Mouse (Mus musculus) hindbrain, postnatal 0 days (tissue): ENCODE results near the gene Slc22a21. TPM values are rescaled to one million over a fixed set of nuclear protein-coding genes. Genes with fewer than 3 reads are reported as not detected.
A peak's percentile ranks its signal among the peaks of the same experiment; 100 is the strongest.

Source experiments
- ATAC-seq: fragments of 200-750 bp; cut with Nextera tagmentation; 2 replicates; pipeline ENCODE4 v1.8.0; 2017; ENCODE audit warnings: mild to moderate bottlenecking, moderate TSS enrichment, moderate library complexity
- DNase-seq: peaks from one replicate; pipeline ENCODE4 v3.0.0-alpha.2; 2015; ENCODE audit warnings: low spot score
- H3K27ac ChIP-seq: fragments of 300-500 bp; sonication (generic); 2 replicates; pipeline ENCODE4 v1.5.1; 2014; ENCODE audit warnings: mild to moderate bottlenecking
- H3K27me3 ChIP-seq: fragments of 300-500 bp; sonication (generic); 2 replicates; pipeline ENCODE4 v1.6.1; 2014; ENCODE audit warnings: low read length, mixed read lengths; ENCODE audit not compliant: insufficient read depth
- H3K36me3 ChIP-seq: fragments of 300-500 bp; sonication (generic); 2 replicates; pipeline ENCODE4 v1.6.1; 2014; ENCODE audit warnings: low read length, mixed read lengths; ENCODE audit not compliant: insufficient read depth
- H3K4me1 ChIP-seq: fragments of 300-500 bp; sonication (generic); 2 replicates; pipeline ENCODE4 v1.6.1; 2014; ENCODE audit warnings: antibody characterized with exemption, low read length, mixed read lengths; ENCODE audit not compliant: insufficient read depth
- H3K4me2 ChIP-seq: fragments of 300-500 bp; sonication (generic); 2 replicates; pipeline ENCODE4 v1.6.1; 2014; ENCODE audit warnings: low read depth, mild to moderate bottlenecking, low read length, moderate library complexity, mixed read lengths
- H3K4me3 ChIP-seq: fragments of 300-500 bp; sonication (generic); 2 replicates; pipeline ENCODE4 v1.5.1; 2014; ENCODE audit warnings: low read length
- H3K9ac ChIP-seq: fragments of 300-500 bp; sonication (generic); replicated peaks from 2 replicates; pipeline ENCODE4 v1.6.1; 2014; ENCODE audit warnings: mild to moderate bottlenecking, low read length, moderate library complexity, mixed read lengths
- H3K9me3 ChIP-seq: fragments of 300-500 bp; sonication (generic); 2 replicates; pipeline ENCODE4 v1.6.1; 2016; ENCODE audit warnings: low read length, mixed read lengths
- CTCF ChIP-seq: IDR thresholded peaks from 2 replicates; pipeline ENCODE4 v1.5.1; 2016; ENCODE audit warnings: antibody characterized with exemption, control low read depth, low read depth
- WGBS: fragments of 180-500 bp; shearing (Covaris S2); extraction: QIAGEN DNeasy Blood & Tissue Kit; methylation state at CpG from one replicate; pipeline ENCODE4 v1.1.7; 2014; 5-methylcytosine and 5-hydroxymethylcytosine counted together
- polyA plus RNA-seq: library from polyadenylated mRNA; unstranded; fragments of >200 nt; fragmentation: Nextera tagmentation; extraction: Ambion mirVana; gene quantifications from 2 replicates; pipeline ENCODE4 v1.2.1, GENCODE M21; 2015
- total RNA-seq: library from RNA; depleted of rRNA; stranded (reverse); fragments of >200 nt; gene quantifications from 2 replicates; pipeline ENCODE4 v1.2.3, GENCODE M21; 2014

Gene Slc22a21
- total and polyA plus RNA-seq, 2 experiments from 2014 or later = 6.2 to 7.2 TPM

DNA sequence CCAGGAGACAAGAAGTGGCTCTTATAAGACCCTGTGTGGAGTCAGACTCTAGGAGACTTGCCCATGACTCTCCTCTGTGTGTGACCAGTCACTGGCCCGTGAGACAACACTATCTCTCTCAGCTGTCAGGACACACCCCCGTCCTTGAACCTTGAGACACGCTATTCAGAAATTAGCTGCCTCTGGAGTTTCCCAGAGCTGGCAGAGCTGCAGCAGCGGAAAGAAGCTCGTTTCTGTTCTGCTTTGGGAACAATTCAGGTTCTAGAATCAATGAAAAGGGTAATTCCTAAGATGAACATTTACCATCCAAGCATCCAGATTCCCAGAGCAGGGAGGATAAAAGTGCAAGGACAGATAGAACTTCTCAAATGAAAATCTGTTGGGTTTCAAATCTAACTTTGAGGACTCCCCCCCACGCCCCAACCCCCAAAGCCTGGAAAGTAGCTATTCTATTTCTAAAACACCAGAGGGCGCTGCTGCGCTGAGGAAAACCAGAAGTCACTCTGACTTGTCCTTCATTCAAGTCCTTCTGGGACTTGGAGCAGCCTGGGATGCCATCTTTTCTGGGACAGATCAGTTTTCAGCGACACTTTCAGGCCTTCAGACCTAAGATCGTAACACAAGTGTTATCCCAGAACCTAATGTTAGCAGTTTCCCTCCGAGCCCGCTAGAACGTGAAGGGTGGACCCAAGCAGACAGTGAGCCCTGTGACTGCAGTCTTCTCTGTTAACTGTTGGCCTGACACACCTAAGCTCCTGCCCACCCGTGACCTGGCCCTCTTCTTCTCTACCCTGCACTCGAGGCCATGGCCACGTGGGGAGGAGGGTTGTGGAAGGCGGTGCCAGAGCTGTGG lies 48.8 kb downstream of the Slc22a21 start:
- Histone ChIP-seq H3K27ac (no peak overlapping the region), H3K9ac (no peak overlapping the region), H3K4me3 (no peak overlapping the region), H3K4me1 (no peaks in the 10 kb centered on the region), H3K4me2 (no peak overlapping the region), H3K9me3 (no peaks in the 10 kb centered on the region), H3K27me3 (no peaks in the 10 kb centered on the region), H3K36me3 (no peaks in the 10 kb centered on the region)
- DNase-seq (peak; percentile 75), ATAC-seq (peak; percentile 58; the same call in 1 of the 2 replicates)
- peak; percentile 85 for TF ChIP-seq CTCF
- WGBS = 31% methylated on average over 17 of the region's 17 CpGs

DNA sequence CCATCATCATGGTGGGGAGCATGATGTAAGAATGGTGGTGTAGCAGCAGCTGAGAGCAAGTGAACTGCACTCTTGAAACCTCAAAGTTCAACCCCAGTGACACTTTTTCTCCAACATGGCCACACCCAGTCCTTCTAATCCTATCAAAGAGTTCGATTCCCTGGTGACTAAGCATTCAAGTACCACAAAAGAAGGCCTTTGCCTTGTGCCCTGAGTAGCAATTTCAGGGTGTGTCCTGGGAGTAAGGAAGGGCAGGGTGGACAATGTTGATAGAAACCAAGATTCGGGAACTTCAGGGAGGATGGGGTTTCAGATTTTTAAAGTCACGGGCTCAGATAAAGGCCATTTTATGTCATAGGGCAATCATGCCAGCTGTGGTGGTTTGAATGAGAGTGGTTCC lies 50.4 kb downstream of the Slc22a21 start:
- Histone ChIP-seq H3K4me2 (no peak overlapping the region), H3K9me3 (no peaks in the 10 kb centered on the region), H3K4me1 (no peaks in the 10 kb centered on the region), H3K4me3 (no peak overlapping the region), H3K27ac (no peak overlapping the region), H3K9ac (no peak overlapping the region), H3K27me3 (no peaks in the 10 kb centered on the region), H3K36me3 (no peaks in the 10 kb centered on the region)
- no peak for TF ChIP-seq CTCF
- ATAC-seq = no peak
- no peak for DNase-seq
- WGBS = 91% methylated on average over 3 of the region's 3 CpGs

DNA sequence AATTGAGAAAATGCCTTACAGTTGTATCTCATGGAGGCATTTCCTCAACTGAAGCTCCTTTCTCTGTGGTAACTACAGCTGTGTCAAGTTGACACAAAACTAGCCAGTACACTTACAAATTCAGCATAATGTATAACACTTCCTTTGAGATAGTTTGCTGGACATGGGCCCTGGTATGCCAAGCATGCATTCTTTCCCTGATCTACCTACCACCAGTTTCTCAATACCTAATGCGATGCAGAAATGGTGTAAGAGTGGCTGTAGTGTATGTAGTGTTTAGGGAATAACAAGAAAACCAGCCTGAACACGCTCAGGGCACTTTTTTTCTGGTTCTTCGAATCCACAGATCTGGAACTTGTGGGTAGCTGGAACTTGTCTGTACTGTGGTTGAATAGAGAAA lies 51.5 kb downstream of the Slc22a21 start:
- no peaks in the 10 kb centered on the region for H3K4me1 ChIP-seq
- TF ChIP-seq CTCF = no peak
- no peaks in the 10 kb centered on the region for H3K9me3 ChIP-seq
- no peak overlapping the region for H3K4me2 ChIP-seq
- H3K4me3 ChIP-seq = no peak overlapping the region
- no peak overlapping the region for H3K9ac ChIP-seq
- DNase-seq (no peak), ATAC-seq (no peak)
- H3K27ac ChIP-seq = no peak overlapping the region
- 82% methylated on average over 3 of the region's 3 CpGs for WGBS
- no peaks in the 10 kb centered on the region for H3K36me3 ChIP-seq
- no peaks in the 10 kb centered on the region for H3K27me3 ChIP-seq

DNA sequence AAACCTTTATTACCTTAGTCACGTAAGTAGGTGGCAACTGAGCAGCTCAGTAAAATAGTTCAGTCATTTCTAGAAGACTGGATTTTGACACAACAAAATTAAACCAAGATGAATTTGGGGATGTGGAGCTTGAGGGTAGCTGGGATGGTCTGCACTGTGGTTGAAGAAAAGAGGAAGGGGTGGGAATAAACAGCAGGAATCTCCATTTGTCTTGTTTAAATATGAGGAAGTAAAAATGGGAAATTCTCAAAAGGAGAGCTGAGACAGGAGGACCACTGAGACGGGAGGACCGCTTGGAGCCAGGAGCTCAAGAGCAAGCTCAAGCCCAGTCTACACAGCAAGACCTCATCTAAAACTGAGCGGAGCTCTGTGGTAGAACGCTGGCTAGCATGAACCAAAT lies 53.8 kb downstream of the Slc22a21 start:
- H3K27me3 ChIP-seq = no peaks in the 10 kb centered on the region
- TF ChIP-seq CTCF = no peak
- no peaks in the 10 kb centered on the region for H3K36me3 ChIP-seq
- ATAC-seq = no peak
- H3K27ac ChIP-seq = no peak overlapping the region
- no peak overlapping the region for H3K4me3 ChIP-seq
- no peak overlapping the region for H3K4me2 ChIP-seq
- no peaks in the 10 kb centered on the region for H3K9me3 ChIP-seq
- H3K9ac ChIP-seq = no peak overlapping the region
- no peaks in the 10 kb centered on the region for H3K4me1 ChIP-seq
- DNase-seq = no peak
- 89% methylated on average over 5 of the region's 5 CpGs for WGBS

DNA sequence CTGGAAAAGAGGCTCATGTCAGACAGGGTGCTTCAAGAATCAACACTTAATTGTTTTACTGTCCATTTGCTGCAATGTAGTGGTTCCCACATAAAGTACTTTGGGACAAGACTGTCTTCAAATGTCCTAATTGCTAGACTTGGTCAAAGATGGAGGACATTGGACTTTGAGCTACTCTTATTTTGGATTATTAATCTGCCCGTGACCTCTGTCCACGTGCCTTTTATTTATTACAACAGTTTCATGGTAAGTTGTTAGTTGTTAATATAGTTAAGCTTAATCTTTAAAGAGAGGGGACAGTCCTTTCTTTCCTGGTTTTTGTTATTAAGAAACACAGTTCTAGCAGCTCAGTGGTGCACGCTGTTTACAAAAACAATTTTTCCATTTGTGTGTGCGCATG lies 61.3 kb downstream of the Slc22a21 start:
- Histone ChIP-seq H3K4me1 (no peaks in the 10 kb centered on the region), H3K4me3 (no peak overlapping the region), H3K27ac (no peak overlapping the region), H3K36me3 (no peaks in the 10 kb centered on the region), H3K4me2 (no peak overlapping the region), H3K9ac (no peak overlapping the region), H3K27me3 (no peaks in the 10 kb centered on the region), H3K9me3 (no peaks in the 10 kb centered on the region)
- no peak for TF ChIP-seq CTCF
- WGBS = 96% methylated on average over 4 of the region's 4 CpGs
- ATAC-seq (no peak), DNase-seq (no peak)

DNA sequence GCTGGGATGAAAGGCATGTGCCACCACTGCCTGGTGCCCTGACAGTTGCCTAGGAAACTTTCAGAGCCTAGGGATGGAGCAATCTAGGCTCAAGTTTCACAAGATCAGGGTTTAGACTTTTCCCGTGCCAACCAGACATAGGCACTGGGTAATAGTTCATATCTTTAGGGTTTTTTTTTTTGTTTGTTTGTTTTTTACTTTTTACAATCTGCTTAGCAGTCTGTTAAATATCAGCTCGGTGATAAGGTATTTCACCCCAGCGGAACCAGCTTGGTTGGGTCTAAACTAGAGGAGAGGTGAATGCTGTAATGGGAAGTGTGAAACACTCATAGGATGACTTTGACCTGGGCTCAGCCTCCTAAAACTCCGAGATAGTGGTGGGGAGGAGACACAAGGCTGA lies 69.1 kb downstream of the Slc22a21 start:
- Histone ChIP-seq H3K27me3 (no peaks in the 10 kb centered on the region), H3K36me3 (no peaks in the 10 kb centered on the region), H3K9me3 (no peaks in the 10 kb centered on the region), H3K27ac (no peak overlapping the region), H3K4me2 (no peak overlapping the region), H3K4me1 (no peaks in the 10 kb centered on the region), H3K4me3 (no peak overlapping the region), H3K9ac (no peak overlapping the region)
- DNase-seq = no peak
- 90% methylated on average over 4 of the region's 4 CpGs for WGBS
- no peak for TF ChIP-seq CTCF
- ATAC-seq = no peak

DNA sequence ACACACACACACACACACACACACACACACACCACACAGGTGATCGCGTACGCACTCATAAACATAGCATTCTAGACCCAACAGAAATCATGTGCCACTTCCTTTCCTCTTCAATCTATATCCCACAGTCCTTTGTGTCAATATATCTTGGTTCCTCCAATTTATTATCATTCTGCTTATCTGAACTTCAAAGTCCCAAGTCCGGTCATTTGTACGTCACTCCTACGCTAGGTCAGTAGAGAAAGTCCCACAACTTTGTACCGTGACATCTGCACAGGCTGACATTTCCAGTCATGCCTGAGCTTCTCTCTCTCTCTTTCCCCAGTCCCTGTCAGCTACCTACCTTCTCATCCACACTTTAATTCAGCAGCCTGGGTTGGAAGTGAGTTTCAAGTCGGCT lies 71.4 kb downstream of the Slc22a21 start:
- WGBS = 91% methylated on average over 8 of the region's 8 CpGs
- DNase-seq (no peak), ATAC-seq (no peak)
- H3K27me3 ChIP-seq = no peaks in the 10 kb centered on the region
- H3K27ac ChIP-seq = no peak overlapping the region
- TF ChIP-seq CTCF = no peak
- H3K4me3 ChIP-seq = no peak overlapping the region
- H3K4me1 ChIP-seq = no peaks in the 10 kb centered on the region
- no peaks in the 10 kb centered on the region for H3K36me3 ChIP-seq
- H3K9me3 ChIP-seq = no peaks in the 10 kb centered on the region
- no peak overlapping the region for H3K4me2 ChIP-seq
- H3K9ac ChIP-seq = no peak overlapping the region
